Mouse (Mus musculus): ENCODE measurements around the gene Golga2. TPM values are rescaled to one million over a fixed set of nuclear protein-coding genes. Genes with fewer than 3 reads are reported as not detected.

Golga2 gene
- polyA plus RNA-seq, 1 experiment from 2014 or later: 24.9 TPM

GRCm38 (mm10) chr2:32310096-32310845, 23.1 kb downstream of the Golga2 start:
- Histone ChIP-seq H3K4me2 (peak overlapping the region; percentile 99), H3K36me3 (peaks cover 77% of the 10 kb centered on the region), H3K27ac (peak overlapping the region; percentile 37), H3K9me3 (no peaks in the 10 kb centered on the region), H3K9ac (replicated peaks) (peak overlapping the region; percentile 87), H3K4me3 (replicated peaks) (peak overlapping the region; percentile 83), H3K27me3 (no peaks in the 10 kb centered on the region), H3K4me1 (replicated peaks) (peaks cover 45% of the 10 kb centered on the region)
- no peak for ATAC-seq (ENCODE audit: insufficient number of reproducible peaks, insufficient read depth, low FRiP score, low TSS enrichment, low read depth)
- WGBS: 85% methylated on average over 18 of the region's 18 CpGs

GRCm38 (mm10) chr2:32311443-32312317, 24.5 kb downstream of the Golga2 start:
- H3K4me1 ChIP-seq (replicated peaks): peaks cover 59% of the 10 kb centered on the region
- WGBS: 7% methylated on average over 39 of the region's 42 CpGs
- peak overlapping the region; percentile 83 for H3K4me3 ChIP-seq (replicated peaks)

GRCm38 (mm10) chr2:32312318-32312964, 25.3 kb downstream of the Golga2 start:
- peaks cover 60% of the 10 kb centered on the region for H3K36me3 ChIP-seq
- peak overlapping the region; percentile 90 for H3K27ac ChIP-seq
- 2% methylated on average over 54 of the region's 56 CpGs for WGBS
- H3K27me3 ChIP-seq: no peaks in the 10 kb centered on the region
- peaks cover 67% of the 10 kb centered on the region for H3K4me1 ChIP-seq (replicated peaks)
- ATAC-seq (ENCODE audit: insufficient number of reproducible peaks, insufficient read depth, low FRiP score, low TSS enrichment, low read depth): peak; percentile 15; the same call in 1 of the 2 replicates
- H3K4me3 ChIP-seq (replicated peaks): peak overlapping the region; percentile 83
- H3K9me3 ChIP-seq: no peaks in the 10 kb centered on the region
- H3K9ac ChIP-seq (replicated peaks): peak overlapping the region; percentile 87
- peak overlapping the region; percentile 99 for H3K4me2 ChIP-seq

More at GRCm38 (mm10) chr2:32311443-32312317, 24.5 kb downstream of the Golga2 start:
- no peaks in the 10 kb centered on the region for H3K9me3 ChIP-seq
- peak overlapping the region; percentile 99 for H3K4me2 ChIP-seq
- H3K27me3 ChIP-seq: no peaks in the 10 kb centered on the region
- peak overlapping the region; percentile 87 for H3K9ac ChIP-seq (replicated peaks)
- peak overlapping the region; percentile 90 for H3K27ac ChIP-seq
- ATAC-seq (ENCODE audit: insufficient number of reproducible peaks, insufficient read depth, low FRiP score, low TSS enrichment, low read depth): no peak
- H3K36me3 ChIP-seq: peaks cover 67% of the 10 kb centered on the region

- peaks cover 80% of the 10 kb centered on the region for H3K4me1 ChIP-seq (replicated peaks)
- H3K4me3 ChIP-seq (replicated peaks): no peak overlapping the region
- ATAC-seq (ENCODE audit: insufficient number of reproducible peaks, insufficient read depth, low FRiP score, low TSS enrichment, low read depth): no peak
- no peaks in the 10 kb centered on the region for H3K9me3 ChIP-seq
- H3K9ac ChIP-seq (replicated peaks): no peak overlapping the region
- H3K4me2 ChIP-seq: peak overlapping the region; percentile 93; the same call in 1 of the 2 replicates
- 92% methylated on average over 14 of the region's 14 CpGs for WGBS
- H3K27ac ChIP-seq: peak overlapping the region; percentile 100
- H3K27me3 ChIP-seq: no peaks in the 10 kb centered on the region
- H3K36me3 ChIP-seq: peaks cover 38% of the 10 kb centered on the region
Measured at GRCm38 (mm10) chr2:32314831-32315230, 27.6 kb downstream of the Golga2 start.

- Histone ChIP-seq H3K9me3 (no peaks in the 10 kb centered on the region), H3K9ac (replicated peaks) (peak overlapping the region; percentile 50), H3K4me1 (replicated peaks) (peaks cover 80% of the 10 kb centered on the region), H3K4me2 (peak overlapping the region; percentile 93), H3K36me3 (peaks cover 28% of the 10 kb centered on the region), H3K27me3 (no peaks in the 10 kb centered on the region), H3K27ac (peak overlapping the region; percentile 100), H3K4me3 (replicated peaks) (0 out of 2 replicates have a peak overlapping the region, but pooled peaks have one; percentile 9)
- 3% methylated on average over 8 of the region's 8 CpGs for WGBS
- no peak for ATAC-seq (ENCODE audit: insufficient number of reproducible peaks, insufficient read depth, low FRiP score, low TSS enrichment, low read depth)
Measured at GRCm38 (mm10) chr2:32315751-32316150, 28.6 kb downstream of the Golga2 start.

- H3K9me3 ChIP-seq: no peaks in the 10 kb centered on the region
- peak overlapping the region; percentile 93 for H3K4me2 ChIP-seq
- peaks cover 78% of the 10 kb centered on the region for H3K4me1 ChIP-seq (replicated peaks)
- H3K27ac ChIP-seq: peak overlapping the region; percentile 100
- H3K36me3 ChIP-seq: peaks cover 25% of the 10 kb centered on the region
- peak overlapping the region; percentile 94; the same call in 1 of the 2 replicates for H3K9ac ChIP-seq (replicated peaks)
- WGBS: 18% methylated on average over 20 of the region's 20 CpGs
- H3K27me3 ChIP-seq: no peaks in the 10 kb centered on the region
- H3K4me3 ChIP-seq (replicated peaks): peak overlapping the region; percentile 63
- peak; percentile 61 for ATAC-seq (ENCODE audit: insufficient number of reproducible peaks, insufficient read depth, low FRiP score, low TSS enrichment, low read depth)
Measured at GRCm38 (mm10) chr2:32316887-32317656, 29.9 kb downstream of the Golga2 start.

- WGBS: under 1% methylated on average over 19 of the region's 19 CpGs
- peaks cover 26% of the 10 kb centered on the region for H3K36me3 ChIP-seq
- H3K4me2 ChIP-seq: peak overlapping the region; percentile 93
- H3K4me1 ChIP-seq (replicated peaks): peaks cover 72% of the 10 kb centered on the region
- H3K9me3 ChIP-seq: no peaks in the 10 kb centered on the region
- peak; percentile 80 for ATAC-seq (ENCODE audit: insufficient number of reproducible peaks, insufficient read depth, low FRiP score, low TSS enrichment, low read depth)
- peak overlapping the region; percentile 63 for H3K4me3 ChIP-seq (replicated peaks)
- H3K27me3 ChIP-seq: no peaks in the 10 kb centered on the region
- H3K27ac ChIP-seq: peak overlapping the region; percentile 100
- H3K9ac ChIP-seq (replicated peaks): peak overlapping the region; percentile 94
Measured at GRCm38 (mm10) chr2:32317791-32318417, 30.7 kb downstream of the Golga2 start.

- ATAC-seq (ENCODE audit: insufficient number of reproducible peaks, insufficient read depth, low FRiP score, low TSS enrichment, low read depth): no peak
- Histone ChIP-seq H3K4me2 (peak overlapping the region; percentile 93), H3K4me1 (replicated peaks) (peaks cover 68% of the 10 kb centered on the region), H3K9ac (replicated peaks) (peak overlapping the region; percentile 94), H3K36me3 (peaks cover 27% of the 10 kb centered on the region), H3K27ac (peak overlapping the region; percentile 100), H3K4me3 (replicated peaks) (peak overlapping the region; percentile 63), H3K27me3 (no peaks in the 10 kb centered on the region), H3K9me3 (no peaks in the 10 kb centered on the region)
- WGBS: 36% methylated on average over 14 of the region's 14 CpGs
Measured at GRCm38 (mm10) chr2:32318709-32319585, 31.8 kb downstream of the Golga2 start.

Measured in limb, embryonic 12.5 days (tissue).